Mouse (Mus musculus) macrophage (primary cell): Measurements from ENCODE around the gene Alk. TPM values are rescaled to one million over a fixed set of nuclear protein-coding genes. Genes with fewer than 3 reads are reported as not detected.

Source experiments
- H3K27ac ChIP-seq: fragments of 350-480 bp; formaldehyde crosslinking; 2 replicates; pipeline ENCODE4 v1.9.0; 2021
- H3K36me3 ChIP-seq: fragments of 350-480 bp; formaldehyde crosslinking; 2 replicates; pipeline ENCODE4 v1.9.0; 2021; ENCODE audit errors: inconsistent target
- H3K4me3 ChIP-seq: fragments of 350-480 bp; formaldehyde crosslinking; 2 replicates; pipeline ENCODE4 v1.9.0; 2021; ENCODE audit errors: inconsistent target
- H3K79me2 ChIP-seq: fragments of 350-480 bp; formaldehyde crosslinking; 2 replicates; pipeline ENCODE4 v1.9.0; 2021; ENCODE audit errors: inconsistent target
- whole genome bisulfite sequencing: methylation state at CpG from one replicate; pipeline ENCODE4 v1.1.7; 2026; ENCODE audit warnings: inconsistent platforms; ENCODE audit not compliant: missing documents; 5-methylcytosine and 5-hydroxymethylcytosine counted together
- polyA plus RNA-seq: library from polyadenylated mRNA; stranded (reverse); fragments of 250-400 nt; gene quantifications from 3 replicates; pipeline ENCODE4 v1.2.4, GENCODE M21; 2018; ENCODE audit warnings: inconsistent platforms

The Alk gene
- polyA plus RNA-seq, 1 experiment from 2014 or later = not detected

GRCm38 (mm10) chr17:72132140-72132911 lies 472.1 kb downstream of the Alk start:
- Histone ChIP-seq H3K36me3 (no peaks in the 10 kb centered on the region), H3K27ac (no peak overlapping the region), H3K79me2 (no peaks in the 10 kb centered on the region), H3K4me3 (no peak overlapping the region)
- WGBS = 97% methylated on average over 8 of the region's 8 CpGs

- no peak overlapping the region for H3K27ac ChIP-seq
- no peak overlapping the region for H3K4me3 ChIP-seq
- H3K36me3 ChIP-seq = no peaks in the 10 kb centered on the region
- no peaks in the 10 kb centered on the region for H3K79me2 ChIP-seq
- 100% methylated on average over 1 of the region's 1 CpGs for WGBS
Observed at GRCm38 (mm10) chr17:72121660-72122059, 482.8 kb downstream of the Alk start.

- Histone ChIP-seq H3K79me2 (no peaks in the 10 kb centered on the region), H3K27ac (no peak overlapping the region), H3K36me3 (no peaks in the 10 kb centered on the region), H3K4me3 (no peak overlapping the region)
- WGBS = 90% methylated on average over 11 of the region's 11 CpGs
Observed at GRCm38 (mm10) chr17:72120278-72120677, 484.1 kb downstream of the Alk start.

GRCm38 (mm10) chr17:72118376-72118775 lies 486.1 kb downstream of the Alk start:
- WGBS = 49% methylated on average over 5 of the region's 5 CpGs

GRCm38 (mm10) chr17:72115271-72115944 lies 489.0 kb downstream of the Alk start:
- Histone ChIP-seq H3K4me3 (no peak overlapping the region), H3K36me3 (no peaks in the 10 kb centered on the region)
- 84% methylated on average over 12 of the region's 12 CpGs for WGBS

More at GRCm38 (mm10) chr17:72118376-72118775, 486.1 kb downstream of the Alk start:
- Histone ChIP-seq H3K79me2 (no peaks in the 10 kb centered on the region), H3K27ac (no peak overlapping the region), H3K36me3 (no peaks in the 10 kb centered on the region), H3K4me3 (no peak overlapping the region)

GRCm38 (mm10) chr17:72112004-72112403 lies 492.4 kb downstream of the Alk start:
- H3K4me3 ChIP-seq = no peak overlapping the region
- H3K79me2 ChIP-seq = no peaks in the 10 kb centered on the region
- H3K27ac ChIP-seq = no peak overlapping the region
- no peaks in the 10 kb centered on the region for H3K36me3 ChIP-seq

More at GRCm38 (mm10) chr17:72115271-72115944, 489.0 kb downstream of the Alk start:
- H3K79me2 ChIP-seq = no peaks in the 10 kb centered on the region
- no peak overlapping the region for H3K27ac ChIP-seq

- Histone ChIP-seq H3K36me3 (no peaks in the 10 kb centered on the region), H3K79me2 (no peaks in the 10 kb centered on the region), H3K27ac (no peak overlapping the region), H3K4me3 (no peak overlapping the region)
- 95% methylated on average over 4 of the region's 4 CpGs for WGBS
Observed at GRCm38 (mm10) chr17:72111528-72111927, 492.9 kb downstream of the Alk start.

- H3K27ac ChIP-seq = no peak overlapping the region
- WGBS = 96% methylated on average over 12 of the region's 12 CpGs
- no peak overlapping the region for H3K4me3 ChIP-seq
- H3K79me2 ChIP-seq = no peaks in the 10 kb centered on the region
- no peaks in the 10 kb centered on the region for H3K36me3 ChIP-seq
Observed at GRCm38 (mm10) chr17:72087261-72087703, 517.1 kb downstream of the Alk start.

- no peak overlapping the region for H3K4me3 ChIP-seq
- WGBS = 91% methylated on average over 2 of the region's 2 CpGs
- no peaks in the 10 kb centered on the region for H3K79me2 ChIP-seq
Observed at GRCm38 (mm10) chr17:72081396-72081795, 523.0 kb downstream of the Alk start.

GRCm38 (mm10) chr17:72076306-72076921 lies 528.0 kb downstream of the Alk start:
- no peaks in the 10 kb centered on the region for H3K36me3 ChIP-seq
- WGBS = 73% methylated on average over 12 of the region's 12 CpGs
- no peak overlapping the region for H3K4me3 ChIP-seq
- H3K79me2 ChIP-seq = no peaks in the 10 kb centered on the region
- no peak overlapping the region for H3K27ac ChIP-seq

More at GRCm38 (mm10) chr17:72081396-72081795, 523.0 kb downstream of the Alk start:
- no peaks in the 10 kb centered on the region for H3K36me3 ChIP-seq
- H3K27ac ChIP-seq = no peak overlapping the region

- 7% methylated on average over 1 of the region's 1 CpGs for WGBS
- no peak overlapping the region for H3K4me3 ChIP-seq
- H3K79me2 ChIP-seq = no peaks in the 10 kb centered on the region
- no peak overlapping the region for H3K27ac ChIP-seq
- no peaks in the 10 kb centered on the region for H3K36me3 ChIP-seq
Observed at GRCm38 (mm10) chr17:72071871-72072270, 532.6 kb downstream of the Alk start.

GRCm38 (mm10) chr17:72068176-72068575 lies 536.3 kb downstream of the Alk start:
- Histone ChIP-seq H3K79me2 (no peaks in the 10 kb centered on the region), H3K27ac (no peak overlapping the region), H3K4me3 (no peak overlapping the region), H3K36me3 (no peaks in the 10 kb centered on the region)
- 89% methylated on average over 6 of the region's 6 CpGs for WGBS

- H3K36me3 ChIP-seq = no peaks in the 10 kb centered on the region
- H3K4me3 ChIP-seq = no peak overlapping the region
- no peak overlapping the region for H3K27ac ChIP-seq
- WGBS = 93% methylated on average over 3 of the region's 3 CpGs
- no peaks in the 10 kb centered on the region for H3K79me2 ChIP-seq
Observed at GRCm38 (mm10) chr17:72062978-72063377, 541.4 kb downstream of the Alk start.

- 45% methylated on average over 7 of the region's 7 CpGs for WGBS
- H3K36me3 ChIP-seq = no peaks in the 10 kb centered on the region
- H3K79me2 ChIP-seq = no peaks in the 10 kb centered on the region
Observed at GRCm38 (mm10) chr17:72059312-72059711, 545.1 kb downstream of the Alk start.

GRCm38 (mm10) chr17:72045671-72046070 lies 558.8 kb downstream of the Alk start:
- Histone ChIP-seq H3K4me3 (no peak overlapping the region), H3K36me3 (no peaks in the 10 kb centered on the region), H3K27ac (no peak overlapping the region), H3K79me2 (no peaks in the 10 kb centered on the region)
- WGBS = 100% methylated on average over 2 of the region's 2 CpGs

More at GRCm38 (mm10) chr17:72059312-72059711, 545.1 kb downstream of the Alk start:
- no peak overlapping the region for H3K27ac ChIP-seq
- H3K4me3 ChIP-seq = no peak overlapping the region
